Mouse (Mus musculus) cerebellum, adult 11-12 months (tissue): ENCODE measurements around the gene Tln2.

Experiments
- DNase-seq: peaks from one replicate; pipeline ENCODE4 v3.0.0; 2022

Tln2 gene

DNA sequence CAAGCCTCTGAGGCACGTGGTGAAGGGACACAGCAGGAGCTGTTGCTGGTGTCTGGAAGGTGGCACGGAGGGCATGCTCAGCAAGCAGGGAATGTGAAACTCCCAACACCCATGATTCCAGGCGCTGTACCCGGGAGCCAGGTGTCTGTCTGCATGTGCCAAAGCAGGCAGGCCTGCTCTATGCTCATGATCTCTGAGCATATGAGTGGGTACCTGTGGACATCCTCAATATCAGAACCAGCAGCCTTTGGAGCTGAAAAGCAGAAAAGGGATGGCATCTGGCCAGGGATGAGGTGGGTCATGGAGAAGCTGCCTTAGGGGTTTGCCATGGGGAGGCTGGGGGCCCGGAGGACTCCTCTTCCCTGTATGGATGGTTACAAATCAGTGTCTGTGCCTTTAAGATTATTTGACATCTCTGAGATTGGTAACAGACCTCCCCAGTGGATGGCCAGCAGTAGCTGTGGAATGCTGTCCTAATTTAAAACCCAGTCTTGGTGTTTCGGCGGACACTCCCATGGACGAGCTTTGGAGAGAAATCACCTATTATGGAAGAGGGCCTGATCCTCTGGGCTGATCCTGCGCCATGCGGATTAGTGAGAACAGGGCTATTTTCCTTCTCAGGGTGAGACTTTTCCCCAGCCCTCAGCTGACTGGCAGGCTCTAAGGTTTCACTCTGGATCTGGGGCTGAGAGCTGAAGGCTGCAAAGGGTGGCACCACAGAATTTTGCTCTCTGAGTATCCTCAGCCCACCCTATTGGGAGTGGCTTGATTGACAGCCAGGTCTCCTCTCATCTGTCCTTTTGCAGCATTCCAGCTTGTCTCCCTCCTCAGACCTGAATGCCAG, 367.8 kb downstream of the Tln2 start:
- DNase-seq, result no peak

DNA sequence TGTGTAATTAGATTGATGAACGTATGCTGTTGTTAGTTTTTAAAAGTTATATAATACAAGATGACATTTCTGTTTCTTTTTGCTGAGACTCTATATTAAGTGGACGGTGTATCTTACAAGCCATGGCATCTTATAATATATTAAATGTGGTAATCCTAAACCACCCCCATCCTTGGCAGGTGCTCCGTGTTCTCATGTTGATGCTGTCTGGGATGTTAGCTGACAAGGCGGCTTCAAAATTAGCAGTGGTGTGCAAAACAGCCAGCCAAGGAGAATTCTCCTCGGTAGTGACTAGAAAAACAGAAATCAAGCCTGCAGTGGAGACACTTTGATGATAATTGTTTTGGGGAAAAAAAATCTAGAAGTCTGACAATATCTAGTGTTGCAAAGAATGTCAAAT, 371.8 kb downstream of the Tln2 start:
- no peak for DNase-seq

DNA sequence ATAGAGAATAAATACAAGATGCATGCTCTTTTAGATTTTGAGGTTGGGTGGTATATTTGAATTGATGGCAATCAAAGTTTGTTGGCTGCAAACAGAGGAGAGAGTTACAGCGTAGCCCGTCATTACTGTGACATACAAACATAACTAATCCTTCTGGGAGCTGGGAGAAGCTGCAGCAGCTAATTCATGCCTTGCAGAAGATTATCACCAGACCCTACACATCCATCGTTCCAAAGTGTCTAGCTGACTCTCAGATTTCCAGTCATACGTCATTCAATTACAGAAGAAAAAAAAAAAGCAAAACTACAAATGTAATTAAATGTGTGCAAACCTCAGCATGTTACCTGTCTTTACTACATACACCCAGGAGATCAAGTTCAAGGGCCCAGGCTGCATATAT, 372.3 kb downstream of the Tln2 start:
- no peak for DNase-seq

DNA sequence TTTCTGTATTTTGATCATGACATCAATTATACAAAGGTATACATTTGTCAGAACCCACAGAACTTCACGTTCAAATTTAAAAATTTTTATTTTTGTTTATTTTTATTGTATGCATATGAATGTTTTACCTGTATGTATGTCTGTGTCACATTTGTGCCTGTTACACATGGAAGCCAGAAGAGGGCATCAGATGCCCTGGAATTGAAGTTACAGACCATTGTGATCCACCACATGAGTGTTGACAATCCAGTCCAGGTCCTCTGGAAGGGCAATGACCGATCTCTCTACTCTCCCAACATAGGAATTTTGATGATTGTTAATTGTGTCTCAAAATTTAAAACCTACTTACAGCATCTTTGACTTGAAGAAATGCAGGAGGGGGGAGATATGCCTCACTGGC, 374.9 kb downstream of the Tln2 start:
- no peak for DNase-seq

DNA sequence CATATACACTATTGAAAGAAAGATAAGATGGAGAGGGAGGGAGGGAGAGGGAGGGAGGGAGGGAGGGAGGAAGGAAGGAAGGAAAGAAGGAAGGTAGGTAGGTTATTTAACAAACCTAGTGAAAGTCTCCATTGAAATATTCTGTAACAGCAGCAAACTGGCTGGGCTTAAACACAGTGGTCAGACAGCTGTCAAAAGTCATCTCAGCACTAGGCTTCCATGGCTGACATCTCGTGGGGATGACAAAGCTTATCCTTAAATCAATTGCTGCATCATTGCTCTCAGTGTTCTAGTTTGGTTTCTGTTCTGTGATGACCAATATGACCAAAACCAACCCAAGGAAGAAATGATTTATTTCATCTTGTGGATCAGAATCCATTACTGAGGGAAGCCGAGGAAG, 376.0 kb downstream of the Tln2 start:
- DNase-seq, result no peak

DNA sequence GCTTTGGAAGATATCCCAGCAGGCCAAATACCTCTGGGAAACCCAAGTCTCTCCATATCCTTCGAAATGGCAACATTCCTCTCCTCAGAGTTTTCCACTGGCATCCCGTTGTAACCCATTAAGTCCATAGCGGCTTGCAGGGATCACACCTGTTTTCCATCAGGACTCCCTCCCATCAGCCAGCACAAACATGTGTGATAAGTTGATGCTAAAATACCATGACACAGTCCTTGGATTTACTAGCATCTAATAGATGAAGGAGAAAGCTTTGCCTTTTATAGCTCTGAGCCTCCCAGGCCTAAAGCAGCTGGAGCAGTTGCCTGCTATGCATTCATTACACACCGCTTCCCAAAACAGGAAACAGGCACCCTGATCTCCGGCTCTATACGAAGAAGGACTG, 377.5 kb downstream of the Tln2 start:
- no peak for DNase-seq

DNA sequence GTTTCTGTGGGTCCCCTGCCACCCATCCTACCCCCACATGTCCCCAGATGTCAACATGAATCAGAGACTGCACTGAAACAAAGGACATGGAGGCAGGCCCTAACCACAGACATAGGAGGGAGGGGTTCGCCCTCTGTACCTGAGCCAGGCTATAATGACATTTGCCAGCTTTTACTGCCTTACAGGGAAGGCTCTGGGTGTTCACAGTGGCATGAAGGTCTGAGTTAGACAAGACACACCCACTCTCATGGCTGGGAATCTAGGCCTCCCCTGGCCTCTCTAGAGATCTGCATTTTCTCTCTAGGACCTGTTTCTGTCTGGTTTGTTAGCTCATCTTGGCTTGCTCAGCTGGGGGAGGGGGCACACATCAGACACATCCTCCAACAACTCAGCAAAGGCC, 380.8 kb downstream of the Tln2 start:
- DNase-seq, result no peak

DNA sequence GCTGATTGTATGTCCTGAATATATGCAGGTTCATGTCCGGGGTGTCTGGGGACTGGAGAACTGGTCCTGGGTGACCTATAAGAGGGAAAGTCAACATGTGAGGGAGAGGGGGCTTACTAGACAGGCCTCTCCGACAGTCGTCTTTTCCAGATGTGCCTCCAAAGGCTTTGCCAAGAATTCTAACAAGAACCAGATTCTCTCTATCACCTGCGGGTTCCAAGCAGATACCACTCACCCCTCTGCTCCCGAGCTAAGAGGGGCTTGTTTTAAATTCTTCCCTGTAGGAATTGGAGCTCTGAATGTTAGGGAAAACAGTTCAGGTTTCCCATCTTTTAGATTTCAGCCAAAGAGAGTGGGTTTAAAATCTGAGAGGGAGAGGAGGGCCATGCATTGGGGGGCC, 381.3 kb downstream of the Tln2 start:
- no peak for DNase-seq

DNA sequence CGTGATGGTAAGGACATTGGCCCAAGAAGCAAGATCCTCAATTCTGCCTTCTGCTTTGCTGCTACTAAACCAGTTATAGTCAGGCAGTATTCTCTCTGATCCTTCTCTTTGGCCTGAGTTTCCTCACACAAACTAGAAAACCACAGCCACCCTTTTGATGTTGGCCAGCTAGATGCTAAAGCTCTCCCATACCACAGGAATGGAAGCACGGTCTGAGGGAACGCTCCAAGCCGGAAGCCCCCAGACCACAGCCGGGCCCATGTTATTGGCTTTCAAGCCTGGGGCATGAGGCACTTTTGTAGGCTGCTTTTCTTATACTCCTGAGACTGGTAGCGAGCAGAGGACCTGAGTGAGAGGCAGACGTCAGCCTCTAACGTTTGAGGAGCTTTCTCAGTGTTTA, 383.4 kb downstream of the Tln2 start:
- DNase-seq, result no peak

DNA sequence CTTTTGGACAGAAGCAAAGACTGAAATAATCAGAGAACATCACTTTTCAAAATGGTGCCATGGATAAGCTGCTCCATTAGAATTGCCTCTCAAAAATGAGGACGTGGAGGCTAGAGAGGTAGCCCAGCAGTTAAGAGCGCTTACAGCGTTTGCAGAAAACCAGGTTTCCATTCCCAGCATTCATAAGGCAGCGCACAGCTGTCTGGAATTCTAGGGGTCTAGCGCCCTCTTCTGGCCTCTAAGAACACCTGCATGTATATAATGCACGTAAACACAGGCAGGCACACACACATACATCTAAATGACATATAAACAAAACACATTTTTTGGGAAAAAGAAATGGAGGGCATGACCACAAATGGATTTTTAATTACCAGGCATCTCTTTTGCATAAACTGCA, 385.7 kb downstream of the Tln2 start:
- DNase-seq, result no peak

DNA sequence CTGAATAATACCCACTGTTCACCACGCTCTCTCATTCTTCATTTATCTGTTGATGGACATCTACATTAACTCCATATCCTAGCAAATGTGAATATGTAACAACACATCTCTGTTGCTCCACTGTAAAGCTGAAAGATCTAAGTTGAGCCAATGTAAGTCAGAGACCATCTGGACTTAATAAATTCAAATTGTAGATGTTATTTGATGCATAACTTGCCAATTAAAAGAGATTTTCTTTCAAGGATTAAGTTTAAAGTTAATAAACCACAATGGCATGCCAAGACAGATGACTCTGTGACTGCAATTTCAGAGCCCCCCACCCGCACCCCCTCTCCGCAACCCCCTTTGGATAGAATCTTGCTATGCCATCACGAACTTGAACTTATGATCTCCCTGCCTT, 386.3 kb downstream of the Tln2 start:
- no peak for DNase-seq

DNA sequence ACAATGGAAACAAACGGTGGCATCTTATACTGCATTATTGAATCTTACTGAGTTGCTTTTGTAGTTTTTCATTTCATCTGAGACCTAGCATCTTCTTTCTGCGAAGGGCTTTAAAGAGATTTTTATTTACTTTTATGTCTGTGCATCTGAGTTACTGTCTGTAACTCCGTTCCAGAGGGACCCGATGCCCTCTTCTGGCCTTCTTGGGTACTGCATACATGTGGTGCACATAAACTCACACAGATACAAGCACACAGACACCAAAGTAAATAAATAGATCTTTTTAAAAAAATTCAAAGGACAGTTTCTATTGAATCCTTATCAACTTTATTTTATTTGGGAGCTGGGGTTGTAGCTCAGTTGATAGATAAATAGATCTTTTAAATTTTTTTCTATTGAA, 388.1 kb downstream of the Tln2 start:
- DNase-seq, result no peak

DNA sequence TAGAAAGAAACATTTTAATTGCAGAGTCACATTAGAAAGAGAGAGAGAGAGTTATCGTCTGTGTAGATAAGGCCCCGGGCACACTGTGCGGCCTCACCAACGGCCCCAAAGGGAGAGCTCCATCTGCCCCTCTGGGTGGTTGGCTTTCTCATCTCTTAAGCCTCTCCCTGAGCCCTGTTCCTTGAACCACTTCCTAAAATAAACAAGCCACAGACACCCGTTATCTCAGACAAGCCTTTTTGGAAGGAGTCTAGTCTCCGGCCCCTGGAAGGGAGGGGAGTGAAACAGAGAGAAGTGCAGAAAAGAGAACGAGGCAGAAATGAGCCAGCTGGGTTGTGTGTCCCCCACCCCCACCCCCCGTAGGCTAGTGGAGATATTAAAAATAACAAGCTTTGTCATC, 388.7 kb downstream of the Tln2 start:
- DNase-seq, result no peak

DNA sequence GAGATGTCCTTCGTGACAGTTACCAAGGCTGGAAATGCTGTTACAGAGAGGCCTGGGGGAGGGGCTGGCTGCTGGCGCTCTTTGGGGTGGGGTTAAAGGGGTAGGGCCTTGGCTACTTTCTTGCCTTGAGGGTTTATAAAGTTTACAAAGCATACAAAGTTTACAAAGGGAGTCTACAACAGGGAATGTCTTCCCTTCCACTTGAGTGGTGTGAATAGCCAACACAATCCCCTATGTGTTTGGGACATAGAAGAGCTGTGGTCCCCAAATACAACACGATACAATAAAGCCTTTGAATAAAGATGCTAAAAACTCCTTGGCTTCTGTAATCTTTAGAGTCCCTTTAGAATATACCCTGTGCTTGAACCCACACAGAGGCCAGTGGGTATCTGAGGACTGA, 389.5 kb downstream of the Tln2 start:
- DNase-seq, result no peak
